ENCODE assay signal across 9 mouse cellular contexts in the genomic region with DNA sequence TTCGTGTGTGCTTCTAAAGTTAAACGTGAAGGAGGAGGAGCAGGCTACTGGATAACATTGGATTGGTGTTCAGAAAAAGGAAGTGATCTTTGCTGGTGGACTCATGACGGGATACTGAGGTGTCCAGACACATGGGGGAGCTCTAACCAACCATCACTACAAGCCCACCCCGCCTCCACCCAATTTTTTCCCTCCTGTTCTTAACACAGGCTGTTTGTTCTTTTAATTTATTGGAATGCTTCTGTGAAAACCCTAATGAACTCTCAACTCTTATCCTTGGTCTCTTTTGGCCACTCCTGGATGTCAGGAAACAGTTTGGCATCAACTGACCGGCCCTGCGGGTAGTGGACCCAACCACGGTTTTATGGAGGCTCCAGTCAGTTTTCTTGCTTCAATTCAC. TPM values are rescaled to one million over a fixed set of nuclear protein-coding genes. Genes with fewer than 3 reads are reported as not detected.
DNase-seq lines count a peak whose midpoint lies in the region; ATAC-seq and TF ChIP-seq lines count a peak whose summit lies in the region.
"Had no signal": no experiment of that assay in that cellular context is flagged by ENCODE, and none has a peak within 500 bp of the region (broad histone marks: within the 10 kb centered on the region; RNA-seq: fewer than 3 reads in every experiment).

No protein-coding gene starts in this region.

- no peaks in the 10 kb centered on the region for H3K36me3 ChIP-seq in forebrain, postnatal 0 days (ENCODE audit: insufficient read depth)
- no peaks in the 10 kb centered on the region for H3K36me3 ChIP-seq in forebrain, embryonic 16.5 days (ENCODE audit: control insufficient read depth, insufficient read depth)
- H3K36me3 ChIP-seq: neural tube, embryonic 13.5 days had no signal

- no peaks in the 10 kb centered on the region for H3K4me1 ChIP-seq in forebrain, postnatal 0 days (ENCODE audit: insufficient read depth)
- H3K4me1 ChIP-seq in forebrain, embryonic 16.5 days (replicated peaks; ENCODE audit: control insufficient read depth, insufficient read depth, low read length) = no peaks in the 10 kb centered on the region

- H3K27me3 ChIP-seq in forebrain, postnatal 0 days (ENCODE audit: insufficient read depth, low read length) = no peaks in the 10 kb centered on the region
- no peaks in the 10 kb centered on the region for H3K27me3 ChIP-seq in forebrain, embryonic 16.5 days (replicated peaks; ENCODE audit: control insufficient read depth, insufficient read depth, low read length)
- H3K27me3 ChIP-seq: neural tube, embryonic 13.5 days had no signal

- 77% methylated on average over 7 of the region's 7 CpGs for WGBS in forebrain, postnatal 0 days
- 82% methylated on average over 7 of the region's 7 CpGs for WGBS in forebrain, embryonic 16.5 days

- H3K4me3 ChIP-seq in forebrain, postnatal 0 days (ENCODE audit: low read depth, low read length) = no peak overlapping the region
- H3K4me3 ChIP-seq in forebrain, embryonic 16.5 days (replicated peaks; ENCODE audit: low read length) = no peak overlapping the region
- H3K4me3 ChIP-seq: neural tube, embryonic 13.5 days had no signal

- H3K4me2 ChIP-seq in forebrain, postnatal 0 days (ENCODE audit: low read depth) = no peak overlapping the region
- no peak overlapping the region for H3K4me2 ChIP-seq in forebrain, embryonic 16.5 days (ENCODE audit: low read length)
- H3K4me2 ChIP-seq: neural tube, embryonic 13.5 days had no signal

- no peaks in the 10 kb centered on the region for H3K9me3 ChIP-seq in forebrain, postnatal 0 days (ENCODE audit: low read length)
- H3K9me3 ChIP-seq in forebrain, embryonic 16.5 days (ENCODE audit: control insufficient read depth, low read length) = no peaks in the 10 kb centered on the region
- H3K9me3 ChIP-seq: neural tube, embryonic 13.5 days had no signal

- H3K27ac ChIP-seq in forebrain, postnatal 0 days (ENCODE audit: low read depth, low read length) = no peak overlapping the region
- H3K27ac ChIP-seq in forebrain, embryonic 16.5 days (ENCODE audit: low read length) = no peak overlapping the region
- H3K27ac ChIP-seq: neural tube, embryonic 13.5 days had no signal

- ATAC-seq in forebrain, postnatal 0 days = no peak
- ATAC-seq in forebrain, embryonic 16.5 days = no peak
- ATAC-seq in hematopoietic stem cell, adult 5-6 weeks (replicated peaks in 1 of 2; ENCODE audit: insufficient read depth in 1 of 2, low FRiP score in 2 of 2, low TSS enrichment in 1 of 2, low read depth in 1 of 2, poor library complexity in 2 of 2, severe bottlenecking in 2 of 2) = peak; percentile 71 to 89; a peak in 3 of 4 replicates

- 0 out of 2 replicates have a peak, but pooled peaks have one; percentile 5 for TF ChIP-seq CTCF in forebrain, postnatal 0 days (IDR thresholded peaks at IDR 0.05; ENCODE audit: low read depth)

- H3K9ac ChIP-seq in forebrain, postnatal 0 days = no peak overlapping the region
- no peak overlapping the region for H3K9ac ChIP-seq in forebrain, embryonic 16.5 days (replicated peaks; ENCODE audit: low read depth, low read length)
- H3K9ac ChIP-seq: neural tube, embryonic 13.5 days had no signal

- no peak for DNase-seq in forebrain, postnatal 0 days
- DNase-seq in lung, adult 18-20 months = peak; percentile 33 to 44
- no peak for DNase-seq in lung, postnatal 25 days (ENCODE audit: low spot score)
- DNase-seq in spleen, postnatal 14 days (ENCODE audit: low spot score in 2 of 2) = peak; percentile 15 to 20
- DNase-seq in retina, postnatal 1 day = no peak
- no peak for DNase-seq in adrenal gland, postnatal 25 days

RNA-seq across cellular contexts. Expression of a gene that starts 33.3 kb away (rescaled TPM):
- 51.9 and 52.6 TPM in 2 replicates for total RNA-seq in forebrain, postnatal 0 days (2014; rRNA removed)
- polyA plus RNA-seq in forebrain, postnatal 0 days (2015; fragmentation: Nextera tagmentation; extraction: Ambion mirVana) = 35.9 and 52.3 TPM in 2 replicates
- 30.6 and 36.6 TPM in 2 replicates for polyA plus RNA-seq in forebrain, embryonic 16.5 days (2015; fragmentation: Nextera tagmentation; extraction: Ambion mirVana)
- 67.0 and 67.7 TPM in 2 replicates for total RNA-seq in hematopoietic stem cell, adult 5-6 weeks (2017)
- total RNA-seq in adrenal gland, postnatal 25 days (2021) = 48.3 and 51.8 TPM in 2 replicates

Comparison
In these comparisons a context has a peak if more than half of its experiments do, and no peak if none do; other contexts are left out.
1. DNase-seq: peak in lung, adult 18-20 months (2 of 2) and spleen, postnatal 14 days (2 of 2); none in forebrain, postnatal 0 days (single experiment), lung, postnatal 25 days (single experiment), retina, postnatal 1 day (single experiment) and adrenal gland, postnatal 25 days (single experiment).
2. ATAC-seq: peak in hematopoietic stem cell, adult 5-6 weeks (2 of 2); none in forebrain, postnatal 0 days (single experiment) and forebrain, embryonic 16.5 days (single experiment).